Mouse (Mus musculus): ENCODE data around the gene Wdr48.

Wdr48 gene

GRCm38 (mm10) chr9:119925120-119925657 lies 30.5 kb downstream of the Wdr48 start:
- no peak for DNase-seq (ENCODE audit: low spot score in 2 of 2)

DNA sequence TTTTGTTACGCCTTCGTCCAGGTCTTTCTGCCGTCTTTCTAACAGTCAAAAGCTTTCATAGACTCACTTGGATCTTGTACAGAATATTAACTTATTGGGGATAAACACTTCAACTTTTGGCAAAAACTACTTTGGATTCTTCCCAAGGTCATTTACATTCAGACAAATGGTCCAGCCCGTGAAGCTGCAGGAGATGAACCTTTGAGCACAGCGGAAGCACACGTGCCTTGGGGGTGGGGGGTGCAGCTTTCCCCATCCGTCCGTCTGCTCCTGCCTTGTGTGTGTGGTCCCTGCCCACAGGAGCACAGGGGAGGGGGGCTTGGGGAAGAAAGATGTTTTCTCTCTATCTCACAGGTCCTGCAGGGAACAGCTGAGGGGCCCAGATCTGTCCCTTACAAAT lies 31.1 kb downstream of the Wdr48 start:
- no peak for DNase-seq (ENCODE audit: low spot score in 2 of 2)

- DNase-seq (ENCODE audit: low spot score in 2 of 2): no peak
Observed at GRCm38 (mm10) chr9:119926497-119926896, 31.8 kb downstream of the Wdr48 start.

DNA sequence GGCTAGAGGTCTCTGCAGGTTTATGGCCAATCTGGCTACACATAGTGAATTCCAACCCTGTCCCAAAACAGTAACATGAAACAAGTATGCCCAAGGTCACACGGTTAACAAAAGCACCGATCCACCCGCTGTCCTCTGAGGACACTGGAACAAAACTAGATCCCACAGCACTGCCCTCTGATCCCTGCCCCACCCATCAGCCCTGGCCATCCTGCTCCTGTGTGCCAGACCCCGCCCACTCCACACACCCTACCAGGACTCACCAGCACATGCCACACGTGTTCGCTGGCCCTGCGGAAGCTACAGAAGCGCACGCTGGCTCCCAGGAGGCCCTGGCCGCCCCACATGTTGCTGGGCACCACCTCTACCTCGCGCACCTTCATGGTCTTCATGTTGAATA lies 37.7 kb downstream of the Wdr48 start:
- DNase-seq (ENCODE audit: low spot score in 2 of 2): no peak

GRCm38 (mm10) chr9:119933675-119934074 lies 39.0 kb downstream of the Wdr48 start:
- DNase-seq (ENCODE audit: low spot score in 2 of 2): no peak

DNA sequence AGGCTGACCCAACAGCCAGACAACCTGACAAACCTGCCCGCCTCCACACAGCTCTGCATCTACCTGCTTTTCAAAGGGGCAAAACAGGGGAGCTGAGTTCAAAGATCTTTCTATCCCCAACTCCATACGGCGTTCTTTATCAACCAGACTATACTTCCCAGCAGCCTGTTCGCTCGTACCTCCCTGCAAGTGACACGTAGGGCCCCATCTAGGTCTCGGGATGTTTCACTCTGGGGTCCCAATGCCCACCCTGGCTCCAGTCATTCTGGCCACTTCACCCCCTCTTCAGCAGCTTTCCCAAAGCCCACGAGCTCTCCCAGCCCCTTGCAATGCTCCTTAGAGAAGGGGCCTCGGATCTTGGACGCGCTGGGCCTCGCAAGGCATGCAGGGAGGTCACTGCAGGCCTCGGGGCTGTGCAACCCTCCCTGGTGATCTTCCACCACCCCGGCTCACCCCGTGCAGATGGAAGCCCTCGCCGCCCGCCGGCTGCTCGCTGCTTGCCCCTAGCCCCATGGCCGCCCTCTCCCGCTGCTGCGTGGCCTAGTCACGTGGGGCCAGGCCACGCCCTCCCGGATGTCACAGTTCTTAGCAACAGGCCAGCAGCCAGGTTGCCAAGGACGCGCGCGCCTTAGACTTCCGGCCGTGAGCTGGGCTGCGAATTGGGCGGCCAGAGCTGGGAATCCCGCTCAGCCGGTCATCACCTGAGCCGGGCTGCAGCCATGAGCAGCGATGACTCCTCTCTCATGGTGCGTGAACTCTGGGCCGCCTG lies 42.5 kb downstream of the Wdr48 start, which contains the start of the genes Gorasp1 and Ttc21a:
Gorasp1 (minus strand) TSS at position 561 of the 769 bp plus-strand sequence.
Ttc21a (plus strand) TSS at position 602 of the 769 bp plus-strand sequence.
- DNase-seq (ENCODE audit: low spot score in 2 of 2): peak; percentile 88 to 92

DNA sequence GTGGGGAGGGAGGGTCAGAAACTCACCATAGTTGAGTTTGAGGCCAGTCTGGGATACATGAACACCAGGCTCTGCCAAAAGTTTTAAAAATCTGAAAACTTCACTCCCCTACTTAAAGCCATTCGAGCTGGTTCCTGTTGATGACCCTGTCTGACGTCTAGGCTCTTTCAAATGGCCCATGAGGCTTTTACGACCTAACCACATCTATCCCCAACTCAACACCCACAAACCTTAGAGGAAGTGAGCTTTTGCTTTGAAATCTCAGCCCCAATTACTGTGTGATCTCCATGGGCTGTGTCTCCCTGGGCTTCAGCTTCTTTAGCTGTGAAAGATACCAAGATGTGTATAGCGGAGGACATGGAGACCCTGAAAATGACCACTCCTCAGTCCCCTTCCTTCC lies 43.8 kb downstream of the Wdr48 start:
- no peak for DNase-seq (ENCODE audit: low spot score in 2 of 2)

DNA sequence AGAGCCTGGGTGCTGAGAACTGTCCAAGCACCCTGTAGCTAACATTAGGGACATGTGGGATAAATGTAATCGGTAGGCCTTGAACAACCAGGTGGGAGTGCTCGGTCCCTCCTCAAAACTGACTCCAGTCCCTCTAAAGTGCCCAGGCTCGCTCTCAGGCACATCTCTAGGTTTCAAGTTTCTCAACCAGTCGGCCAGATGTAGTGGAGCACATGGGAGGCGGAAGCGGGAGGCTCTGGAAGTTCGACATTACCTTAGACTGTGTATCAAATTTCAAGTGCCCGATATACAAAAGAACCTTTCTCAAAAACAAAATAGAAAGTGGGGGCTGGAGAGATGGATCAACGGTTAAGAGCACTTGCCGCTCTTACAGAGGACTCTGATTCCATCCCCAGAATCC lies 45.0 kb downstream of the Wdr48 start:
- no peak for DNase-seq (ENCODE audit: low spot score in 2 of 2)

- peak in 1 of 2 experiments; percentile 3 for DNase-seq (ENCODE audit: low spot score in 2 of 2)
Observed at GRCm38 (mm10) chr9:119941407-119941806, 46.7 kb downstream of the Wdr48 start.

DNA sequence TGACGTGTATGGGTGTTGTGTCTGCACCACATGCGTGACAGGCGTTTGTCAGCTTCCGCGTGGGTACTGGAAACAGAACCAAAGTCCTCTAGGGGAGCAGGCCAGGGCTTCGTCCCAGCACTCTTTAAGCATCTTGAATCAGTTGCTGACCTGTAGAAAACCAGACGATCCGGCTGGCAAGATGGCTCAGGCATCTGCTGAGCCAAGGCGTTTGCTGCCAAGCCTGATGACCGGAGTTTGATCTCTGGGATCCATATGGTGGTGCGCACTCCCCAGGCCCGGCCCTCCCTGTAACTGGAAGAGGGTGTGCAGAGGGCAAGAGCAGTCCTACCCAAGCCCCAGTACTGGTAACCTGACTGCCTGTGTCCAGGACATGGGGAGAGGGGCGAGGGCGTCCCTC lies 47.2 kb downstream of the Wdr48 start:
- peak in 1 of 2 experiments; percentile 3 for DNase-seq (ENCODE audit: low spot score in 2 of 2)

DNA sequence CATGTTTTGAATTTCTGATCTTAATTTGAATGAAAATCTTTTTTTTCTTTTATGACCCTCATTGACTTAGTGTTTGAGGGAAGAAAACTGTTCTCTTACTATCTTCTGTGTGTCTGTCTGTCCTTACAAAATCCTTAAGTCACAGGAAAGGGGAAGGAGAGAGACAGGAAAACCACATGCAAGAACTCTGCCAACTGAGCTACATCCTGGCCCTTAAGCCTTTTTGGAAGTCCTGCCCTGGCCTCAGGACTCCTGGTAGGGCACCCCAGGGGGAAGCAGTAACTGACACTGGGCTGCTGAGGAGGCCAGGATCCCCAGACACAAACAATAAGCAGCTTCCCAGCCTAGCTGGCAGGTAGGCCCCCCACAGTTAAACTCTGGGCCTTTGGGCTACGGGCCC lies 48.6 kb downstream of the Wdr48 start:
- no peak for DNase-seq (ENCODE audit: low spot score in 2 of 2)

DNA sequence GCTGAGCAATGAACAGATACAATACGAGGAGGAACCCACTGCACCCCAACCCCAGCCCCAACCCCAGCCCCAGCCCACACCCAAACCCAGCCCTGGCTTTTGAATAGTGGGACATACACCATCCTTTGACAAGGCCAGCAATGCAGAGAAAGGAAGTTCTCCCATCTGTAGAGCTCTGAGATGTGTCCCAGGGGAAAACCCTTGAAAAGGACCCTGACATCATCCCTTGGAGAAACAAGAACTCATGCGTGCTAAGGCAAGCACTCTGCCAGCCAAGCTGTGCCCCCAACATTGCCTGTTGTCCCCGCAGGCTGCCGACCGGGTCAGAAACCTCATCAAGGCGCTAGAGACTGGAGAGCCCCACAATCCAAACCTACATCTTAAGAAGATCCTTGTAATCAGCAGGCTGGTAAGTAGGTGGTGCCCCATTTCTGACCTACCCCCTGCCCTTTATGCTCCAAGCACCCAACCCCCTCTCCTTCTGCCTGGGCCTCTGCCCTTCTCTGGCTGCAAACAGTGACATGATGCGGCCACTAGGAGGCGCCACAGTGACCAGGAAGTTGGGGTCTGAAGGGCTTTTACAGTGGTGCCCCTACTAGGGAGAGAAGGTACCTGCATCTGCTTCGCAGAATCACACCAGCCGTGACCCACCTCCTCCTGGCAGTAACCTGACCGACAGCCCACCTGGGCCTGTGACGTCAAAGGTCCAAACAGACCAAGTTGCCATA lies 50.7 kb downstream of the Wdr48 start:
- DNase-seq (ENCODE audit: low spot score in 2 of 2): no peak

DNA sequence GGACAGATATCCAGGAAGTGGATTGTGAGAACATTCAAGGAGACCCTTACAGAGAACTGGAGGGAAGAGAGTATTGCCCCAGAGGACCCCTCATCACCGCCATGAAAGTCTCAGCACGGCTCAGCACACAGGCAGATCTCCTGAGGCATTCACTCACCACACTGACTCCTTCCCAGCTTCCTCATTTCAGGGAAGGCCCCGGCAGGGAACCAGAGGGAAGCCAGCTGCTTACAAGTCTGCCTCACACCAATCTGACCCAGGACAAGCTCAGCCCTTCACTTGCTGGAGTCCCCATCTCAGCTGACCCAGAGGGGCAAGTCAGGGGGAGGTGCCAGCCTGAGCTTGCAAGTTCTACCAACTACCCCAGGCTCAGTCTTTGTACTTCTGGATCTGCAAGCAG lies 54.1 kb downstream of the Wdr48 start:
- DNase-seq (ENCODE audit: low spot score in 2 of 2): no peak

GRCm38 (mm10) chr9:119950434-119950833 lies 55.8 kb downstream of the Wdr48 start:
- no peak for DNase-seq (ENCODE audit: low spot score in 2 of 2)

- DNase-seq (ENCODE audit: low spot score in 2 of 2): no peak
Observed at GRCm38 (mm10) chr9:119951388-119951787, 56.7 kb downstream of the Wdr48 start.

DNA sequence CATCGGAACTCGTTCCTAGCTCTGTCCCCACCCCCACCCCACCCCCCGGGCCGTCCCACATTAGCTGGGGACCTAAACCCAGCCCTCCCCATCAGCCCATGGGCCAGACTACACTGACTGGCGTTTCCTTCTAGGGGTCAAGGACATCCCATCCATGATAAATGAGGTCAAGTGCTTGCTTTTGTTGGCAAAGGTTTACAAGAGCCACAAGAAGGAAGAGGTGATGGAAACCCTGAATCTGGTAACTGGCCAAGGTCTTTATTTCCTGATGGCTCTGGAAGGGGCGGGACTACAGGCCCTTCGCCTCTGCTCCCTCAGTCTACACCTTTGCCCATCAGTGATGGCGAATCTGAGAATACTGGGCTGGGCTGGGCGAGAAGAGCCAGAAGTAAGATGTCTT lies 64.2 kb downstream of the Wdr48 start:
- DNase-seq (ENCODE audit: low spot score in 2 of 2): no peak

DNA sequence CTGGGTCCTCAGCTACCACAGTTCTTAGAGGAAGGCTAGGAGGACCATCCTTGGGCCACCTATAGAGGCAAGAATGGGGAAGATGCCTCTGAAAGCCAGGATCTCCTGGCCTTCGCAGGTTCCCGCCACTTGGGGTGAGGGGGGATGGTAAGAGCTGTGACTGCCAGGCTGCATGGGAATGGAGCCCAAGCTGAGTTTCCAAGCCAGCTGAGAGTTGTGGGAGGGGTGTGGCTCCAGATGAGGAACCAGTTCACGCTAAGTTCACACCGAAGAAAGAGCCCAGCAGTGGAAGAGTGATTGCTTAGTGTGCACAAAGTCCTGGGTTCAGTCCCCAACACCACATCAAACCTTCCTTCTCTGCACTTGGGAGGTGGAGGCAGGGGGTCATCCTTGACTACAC lies 67.5 kb downstream of the Wdr48 start:
- DNase-seq (ENCODE audit: low spot score in 2 of 2): no peak

- DNase-seq (ENCODE audit: low spot score in 2 of 2): no peak
Observed at GRCm38 (mm10) chr9:119962987-119963667, 68.4 kb downstream of the Wdr48 start.

GRCm38 (mm10) chr9:119964206-119964605 lies 69.5 kb downstream of the Wdr48 start:
- no peak for DNase-seq (ENCODE audit: low spot score in 2 of 2)

DNA sequence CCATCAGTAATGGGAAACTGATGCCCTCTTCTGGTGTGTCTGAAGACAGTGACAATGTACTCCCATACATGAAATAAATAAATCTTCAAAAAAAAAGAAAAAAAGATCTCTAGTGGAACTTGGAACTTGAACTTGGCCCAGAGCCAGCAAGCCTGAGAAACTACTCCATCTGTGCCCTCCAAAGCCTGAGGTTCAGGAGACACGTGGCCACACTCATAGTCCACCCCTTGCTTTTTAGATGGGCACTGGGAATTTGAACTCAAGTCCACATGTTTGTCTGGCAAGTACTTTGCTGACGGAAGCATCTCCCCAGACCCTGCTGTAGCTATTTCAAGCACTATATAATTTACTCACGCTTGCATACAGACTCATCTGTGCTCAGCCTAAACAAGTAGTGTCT lies 70.5 kb downstream of the Wdr48 start:
- DNase-seq (ENCODE audit: low spot score in 2 of 2): no peak

DNA sequence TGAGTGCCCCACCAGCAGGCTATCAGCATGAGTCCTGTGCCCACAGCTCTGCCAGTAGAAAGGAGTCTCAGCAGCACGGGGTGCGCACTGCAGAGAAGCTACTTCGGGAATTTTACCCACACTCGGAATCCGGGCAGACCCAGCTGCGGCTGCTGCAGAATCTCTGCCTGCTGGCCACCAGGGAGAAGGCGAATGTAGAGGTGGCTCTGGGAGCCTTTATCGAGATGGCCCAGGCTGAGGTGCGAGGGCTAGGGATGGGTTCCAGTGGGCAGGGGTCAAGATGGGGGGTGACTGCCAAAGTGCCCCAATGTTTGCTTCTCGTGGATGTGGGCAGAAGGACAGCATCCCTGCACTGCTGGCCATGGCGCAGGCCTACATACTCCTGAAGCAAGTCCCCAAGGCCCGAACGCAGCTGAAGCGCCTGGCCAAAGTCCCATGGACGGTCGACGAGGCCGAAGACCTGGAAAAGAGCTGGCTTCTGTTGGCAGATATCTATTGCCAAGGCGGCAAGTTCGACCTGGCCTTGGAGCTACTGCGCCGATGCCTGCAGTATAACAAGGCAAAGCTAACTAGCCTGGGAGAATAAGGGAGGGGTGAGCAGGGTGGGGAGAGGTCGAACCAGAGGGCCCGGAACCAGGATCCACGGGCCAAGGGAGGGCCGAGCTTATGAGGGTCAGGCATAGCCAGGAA lies 71.7 kb downstream of the Wdr48 start:
- DNase-seq (ENCODE audit: low spot score in 2 of 2): no peak

- no peak for DNase-seq (ENCODE audit: low spot score in 2 of 2)
Observed at GRCm38 (mm10) chr9:119969811-119970210, 75.1 kb downstream of the Wdr48 start.

Measured in frontal cortex, postnatal 10 days (tissue).